Mouse (Mus musculus): ENCODE results near the gene Btbd35f1. TPM values are rescaled to one million over a fixed set of nuclear protein-coding genes. Genes with fewer than 3 reads are reported as not detected.

Gene Btbd35f1
- not detected in 2 replicates for polyA plus RNA-seq (2012; rRNA removed)

GRCm38 (mm10) chrX:32559755-32560154, at the start of gene Btbd35f1:
Gene Btbd35f1, plus strand, starts transcription at chrX:32560055.

Other genes with a start within 250 kb of the Btbd35f1 start
- not detected in 2 replicates for gene Gm5926, start 90.7 kb downstream of the Btbd35f1 start, polyA plus RNA-seq (2012; rRNA removed)
- gene Btbd35f21, start 166.1 kb downstream of the Btbd35f1 start, polyA plus RNA-seq (2012; rRNA removed), result not detected in 2 replicates